Mouse (Mus musculus) spleen, adult 10 weeks (tissue): Measurements from ENCODE around the gene Cmtm1. TPM values are rescaled to one million over a fixed set of nuclear protein-coding genes. Genes with fewer than 3 reads are reported as not detected.

Source experiments
- polyA plus RNA-seq: library from polyadenylated mRNA; stranded (reverse); fragments of 350-450 nt; fragmentation: Illumina TruSeq; extraction: RNeasy Lipid Tissue Mini Kit (QIAGEN cat#74804); gene quantifications from one replicate; pipeline ENCODE4 v1.2.3, GENCODE M21; 2015; ENCODE audit warnings: low replicate concordance; ENCODE audit not compliant: insufficient read depth

Cmtm1 gene
- not detected for polyA plus RNA-seq

DNA sequence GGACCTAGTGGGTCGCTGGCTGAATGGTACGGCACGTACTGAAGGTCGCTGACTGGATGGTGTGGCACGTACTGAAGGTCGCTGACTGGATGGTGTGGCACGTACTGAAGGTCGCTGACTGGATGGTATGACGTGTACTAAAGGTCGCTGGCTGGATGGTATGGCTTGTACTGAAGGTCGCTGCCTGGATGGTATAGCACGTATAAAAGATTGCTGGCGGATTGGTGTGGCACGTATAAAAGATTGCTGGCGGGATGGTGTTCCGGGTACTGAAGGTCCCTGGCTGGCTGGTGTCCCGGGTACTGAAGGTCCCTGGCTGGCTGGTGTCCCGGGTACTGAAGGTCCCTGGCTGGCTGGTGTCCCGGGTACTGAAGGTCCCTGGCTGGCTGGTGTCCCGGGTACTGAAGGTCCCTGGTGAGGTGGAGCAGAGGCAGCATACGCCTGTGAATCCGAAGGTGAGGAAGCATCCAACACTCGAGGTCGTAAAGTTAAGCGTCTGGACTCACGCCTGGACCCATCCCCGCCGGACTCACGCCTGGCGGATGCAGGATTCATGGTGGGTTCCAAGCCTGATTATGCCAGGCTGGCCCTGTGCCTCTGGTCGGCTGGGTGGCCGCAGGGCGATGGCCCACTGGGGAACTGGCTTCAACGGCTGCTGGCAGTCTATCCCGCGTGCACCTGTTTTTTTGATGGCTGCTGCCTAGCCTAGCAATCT, at the start of gene Cmtm1, which contains the start of gene Gm45711:
Cmtm1 (minus strand) TSS at position 705 of the 715 bp plus-strand sequence.
Gm45711 (minus strand) TSS at position 641 of the 715 bp plus-strand sequence.

GRCm38 (mm10) chr8:104339229-104339982, 29.5 kb upstream of the Cmtm1 start, which contains the start of gene Cmtm3:
Gene Cmtm3 (plus strand): TSS chr8:104339410.

DNA sequence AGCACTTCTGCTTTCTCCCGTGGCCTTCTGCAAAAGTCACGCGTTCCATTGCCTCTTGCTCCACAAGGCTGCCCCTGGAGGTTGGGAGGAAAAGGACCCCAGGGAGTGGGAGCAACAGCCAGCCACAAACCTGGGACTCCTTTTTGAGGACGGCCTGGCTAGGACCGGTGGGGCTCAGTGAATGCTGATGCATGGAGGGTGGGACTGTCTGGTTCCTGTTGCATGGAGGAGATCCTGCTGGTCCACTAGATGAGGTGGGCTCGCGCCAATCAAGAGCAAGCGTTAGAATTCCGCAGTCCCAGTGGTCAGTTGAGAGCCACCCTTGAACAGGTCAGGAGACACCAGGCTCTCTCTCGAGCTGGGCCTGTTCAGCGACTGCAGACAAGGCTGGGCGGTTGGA, 12.0 kb upstream of the Cmtm1 start, which contains the start of gene Cmtm2b:
Cmtm2b (plus strand) TSS at position 301 of the 400 bp plus-strand sequence.

GRCm38 (mm10) chr8:104321267-104321666, 11.3 kb upstream of the Cmtm1 start, which contains the start of gene Gm11020:
Gene Gm11020 (plus strand): TSS chr8:104321567.

GRCm38 (mm10) chr8:104293081-104293480, 16.9 kb downstream of the Cmtm1 start, which contains the start of gene Cmtm2a:
Gene Cmtm2a (minus strand): TSS chr8:104293181.

GRCm38 (mm10) chr8:104250439-104251367, 59.2 kb downstream of the Cmtm1 start, which contains the start of gene Cklf:
Gene Cklf (plus strand): TSS chr8:104250861.

GRCm38 (mm10) chr8:104248276-104248675, 61.7 kb downstream of the Cmtm1 start, which contains the start of gene Tk2:
Gene Tk2 (minus strand): TSS chr8:104248558.

Other genes with a start within 250 kb of the Cmtm1 start
- 23.8 TPM for gene Cdh5, start 208.5 kb downstream of the Cmtm1 start, polyA plus RNA-seq
- not detected for gene Bean1, start 139.7 kb downstream of the Cmtm1 start, polyA plus RNA-seq
- 71.4 TPM for gene Tk2, start 61.6 kb downstream of the Cmtm1 start, polyA plus RNA-seq
- gene Cklf, start 59.3 kb downstream of the Cmtm1 start, polyA plus RNA-seq = 107 TPM
- not detected for gene Cmtm2a, start 17.0 kb downstream of the Cmtm1 start, polyA plus RNA-seq
- gene Gm45711, start 64 bp downstream of the Cmtm1 start, polyA plus RNA-seq = not detected
- not detected for gene Gm11020, start 11.4 kb upstream of the Cmtm1 start, polyA plus RNA-seq
- not detected for gene Cmtm2b, start 12.1 kb upstream of the Cmtm1 start, polyA plus RNA-seq
- 48.5 TPM for gene Cmtm3, start 29.3 kb upstream of the Cmtm1 start, polyA plus RNA-seq
- 11.4 TPM for gene Cmtm4, start 85.7 kb upstream of the Cmtm1 start, polyA plus RNA-seq
- 66.6 TPM for gene Dync1li2, start 132.9 kb upstream of the Cmtm1 start, polyA plus RNA-seq
- gene Terb1, start 199.8 kb upstream of the Cmtm1 start, polyA plus RNA-seq = 4.2 TPM
- gene Nae1, start 224.5 kb upstream of the Cmtm1 start, polyA plus RNA-seq = 107 TPM
- 1.5 TPM for gene Car7, start 224.5 kb upstream of the Cmtm1 start, polyA plus RNA-seq